Mouse (Mus musculus): Measurements from ENCODE around the gene Gm14569.

GRCm38 (mm10) chrX:36456031-36456430 is 35.6 kb downstream of the Gm14569 start:
- TF ChIP-seq CTCF (conservative IDR thresholded peaks at IDR 0.05; ENCODE audit: low read length) (peak; percentile 88), POU5F1 (IDR thresholded peaks at IDR 0.05; ENCODE audit: borderline replicate concordance, low read length) (no peak)
